Mouse (Mus musculus) kidney, adult 2 months (tissue): Measurements from ENCODE around the gene Ebp.

Experiments
- CTCF ChIP-seq: fragments of 200-500 bp; conservative IDR thresholded peaks from 2 replicates; pipeline ENCODE4 v1.5.1; 2011; ENCODE audit warnings: low read depth, mild to moderate bottlenecking, control low read depth, low read length, moderate library complexity, mixed read lengths; ENCODE audit not compliant: insufficient read depth, insufficient read length
- POLR2A ChIP-seq: fragments of 200-500 bp; IDR thresholded peaks from one replicate; pipeline ENCODE4 v1.6.1; 2011; ENCODE audit warnings: low read depth, low read length, control low read depth

GRCm38 (mm10) chrX:8192640-8193418 lies 483 bp downstream of the Ebp start:
- no peak for TF ChIP-seq CTCF
- peak; percentile 63 for TF ChIP-seq POLR2A
